Mouse (Mus musculus) neural tube, embryonic 10.5 days (tissue): ENCODE measurements around the gene Camk1d.
"Not testable (repeated sequence)": the region's sequence is repeated elsewhere in the genome, so short reads cannot be mapped to it uniquely, and the experiment has no call there.

Source experiments
- DNase-seq: peaks from one replicate; pipeline ENCODE4 v3.0.0-alpha.2; 2017; ENCODE audit warnings: low spot score; ENCODE audit errors: extremely low spot score

The Camk1d gene

GRCm38 (mm10) chr2:5579391-5579790 is 134.9 kb downstream of the Camk1d start:
- DNase-seq = no peak

- no peak for DNase-seq
Measured at GRCm38 (mm10) chr2:5577399-5578129, 136.8 kb downstream of the Camk1d start.

- no peak for DNase-seq
Measured at GRCm38 (mm10) chr2:5572314-5573006, 141.9 kb downstream of the Camk1d start.

GRCm38 (mm10) chr2:5566611-5567010 is 147.7 kb downstream of the Camk1d start:
- no peak for DNase-seq

- no peak for DNase-seq
Measured at GRCm38 (mm10) chr2:5563685-5564084, 150.6 kb downstream of the Camk1d start.

GRCm38 (mm10) chr2:5561446-5561845 is 152.9 kb downstream of the Camk1d start:
- no peak for DNase-seq

- no peak for DNase-seq
Measured at GRCm38 (mm10) chr2:5553264-5553663, 161.1 kb downstream of the Camk1d start.

- DNase-seq = no peak
Measured at GRCm38 (mm10) chr2:5551758-5552255, 162.5 kb downstream of the Camk1d start.

GRCm38 (mm10) chr2:5549334-5549733 is 165.0 kb downstream of the Camk1d start:
- DNase-seq = no peak

- no peak for DNase-seq
Measured at GRCm38 (mm10) chr2:5548872-5549271, 165.4 kb downstream of the Camk1d start.

- DNase-seq = no peak
Measured at GRCm38 (mm10) chr2:5540870-5541269, 173.4 kb downstream of the Camk1d start.

GRCm38 (mm10) chr2:5539894-5540293 is 174.4 kb downstream of the Camk1d start:
- not testable (repeated sequence) for DNase-seq

GRCm38 (mm10) chr2:5533868-5534267 is 180.4 kb downstream of the Camk1d start:
- no peak for DNase-seq

GRCm38 (mm10) chr2:5529992-5530391 is 184.3 kb downstream of the Camk1d start:
- DNase-seq = no peak

GRCm38 (mm10) chr2:5519221-5519669 is 195.1 kb downstream of the Camk1d start:
- no peak for DNase-seq

- no peak for DNase-seq
Measured at GRCm38 (mm10) chr2:5515106-5515505, 199.2 kb downstream of the Camk1d start.

- DNase-seq = no peak
Measured at GRCm38 (mm10) chr2:5514095-5514494, 200.2 kb downstream of the Camk1d start.

- no peak for DNase-seq
Measured at GRCm38 (mm10) chr2:5513621-5514020, 200.7 kb downstream of the Camk1d start.

- no peak for DNase-seq
Measured at GRCm38 (mm10) chr2:5510042-5510441, 204.3 kb downstream of the Camk1d start.

GRCm38 (mm10) chr2:5499620-5500019 is 214.7 kb downstream of the Camk1d start:
- no peak for DNase-seq

GRCm38 (mm10) chr2:5489916-5490315 is 224.4 kb downstream of the Camk1d start:
- no peak for DNase-seq

GRCm38 (mm10) chr2:5487344-5487743 is 227.0 kb downstream of the Camk1d start:
- no peak for DNase-seq

- DNase-seq = no peak
Measured at GRCm38 (mm10) chr2:5486663-5487062, 227.7 kb downstream of the Camk1d start.
